Mouse (Mus musculus) neural tube, embryonic 13.5 days (tissue): ENCODE measurements around the gene Apod. TPM values are rescaled to one million over a fixed set of nuclear protein-coding genes. Genes with fewer than 3 reads are reported as not detected.

Source experiments
- ATAC-seq: fragments of 200-750 bp; cut with Nextera tagmentation; 2 replicates; pipeline ENCODE4 v1.8.0; 2017; ENCODE audit warnings: low read depth, mild to moderate bottlenecking, moderate TSS enrichment, moderate library complexity
- H3K27ac ChIP-seq: fragments of 300-500 bp; sonication (generic); replicated peaks from 2 replicates; pipeline ENCODE4 v1.5.1; 2015; ENCODE audit warnings: moderate library complexity, mild to moderate bottlenecking, inconsistent platforms
- H3K27me3 ChIP-seq: fragments of 300-500 bp; sonication (generic); 2 replicates; pipeline ENCODE4 v1.6.1; 2015; ENCODE audit warnings: mild to moderate bottlenecking, inconsistent platforms
- H3K36me3 ChIP-seq: fragments of 300-500 bp; sonication (generic); 2 replicates; pipeline ENCODE4 v1.6.1; 2015; ENCODE audit warnings: mild to moderate bottlenecking, inconsistent platforms
- H3K4me1 ChIP-seq: fragments of 300-500 bp; sonication (generic); replicated peaks from 2 replicates; pipeline ENCODE4 v1.6.1; 2015; ENCODE audit warnings: inconsistent platforms
- H3K4me2 ChIP-seq: fragments of 300-500 bp; sonication (generic); 2 replicates; pipeline ENCODE4 v1.6.1; 2015; ENCODE audit warnings: inconsistent platforms, mild to moderate bottlenecking, moderate library complexity
- H3K4me3 ChIP-seq: fragments of 300-500 bp; sonication (generic); 2 replicates; pipeline ENCODE4 v1.5.1; 2015; ENCODE audit warnings: mild to moderate bottlenecking, inconsistent platforms
- H3K9ac ChIP-seq: fragments of 300-500 bp; sonication (generic); 2 replicates; pipeline ENCODE4 v1.6.1; 2015; ENCODE audit warnings: moderate library complexity, mild to moderate bottlenecking, inconsistent platforms
- H3K9me3 ChIP-seq: fragments of 300-500 bp; sonication (generic); 2 replicates; pipeline ENCODE4 v1.6.1; 2016; ENCODE audit warnings: inconsistent platforms
- WGBS: fragments of 180-500 bp; shearing (Covaris S2); methylation state at CpG from one replicate; pipeline ENCODE4 v1.1.7; 2015; 5-methylcytosine and 5-hydroxymethylcytosine counted together
- polyA plus RNA-seq: library from polyadenylated mRNA; unstranded; fragments of >200 nt; fragmentation: Nextera tagmentation; extraction: Ambion mirVana; gene quantifications from 2 replicates; pipeline ENCODE4 v1.2.1, GENCODE M21; 2015

The Apod gene
- 49.6 and 60.2 TPM in 2 replicates for polyA plus RNA-seq

- no peak within 1 kb of the TSS for H3K9ac ChIP-seq
- no peaks in the 10 kb centered on the region for H3K36me3 ChIP-seq
- no peak within 1 kb of the TSS for H3K4me3 ChIP-seq
- H3K4me1 ChIP-seq, result peaks cover 22% of the 10 kb centered on the region
- peak within 1 kb of the TSS; percentile 42; the same call in 1 of the 2 replicates for H3K27ac ChIP-seq
- H3K9me3 ChIP-seq, result no peaks in the 10 kb centered on the region
- no peak within 1 kb of the TSS for H3K4me2 ChIP-seq
- ATAC-seq, result no peak
- no peaks in the 10 kb centered on the region for H3K27me3 ChIP-seq
- WGBS, result 40% methylated on average over 9 of the region's 9 CpGs
Measured at GRCm38 (mm10) chr16:31314497-31315233, at the start of gene Apod. Gene Apod, minus strand, starts transcription at chr16:31314808.

- no peaks in the 10 kb centered on the region for H3K9me3 ChIP-seq
- H3K4me1 ChIP-seq, result peaks cover 7% of the 10 kb centered on the region; the same call in 1 of the 2 replicates
- no peak overlapping the region for H3K9ac ChIP-seq
- no peak for ATAC-seq
- H3K4me3 ChIP-seq, result no peak overlapping the region
- H3K27me3 ChIP-seq, result 0 out of 2 replicates have a peak, but pooled peaks cover 4% of the 10 kb centered on the region
- no peak overlapping the region for H3K4me2 ChIP-seq
- H3K36me3 ChIP-seq, result no peaks in the 10 kb centered on the region
- no peak overlapping the region for H3K27ac ChIP-seq
- WGBS, result 81% methylated on average over 11 of the region's 11 CpGs
Measured at GRCm38 (mm10) chr16:31363685-31364436, 49.3 kb upstream of the Apod start.

GRCm38 (mm10) chr16:31359542-31359941, 44.9 kb upstream of the Apod start:
- Histone ChIP-seq H3K36me3 (no peaks in the 10 kb centered on the region), H3K9ac (no peak overlapping the region), H3K4me3 (no peak overlapping the region), H3K27me3 (peaks cover 17% of the 10 kb centered on the region), H3K4me1 (no peaks in the 10 kb centered on the region; the same call in 1 of the 2 replicates), H3K27ac (no peak overlapping the region), H3K9me3 (no peaks in the 10 kb centered on the region), H3K4me2 (no peak overlapping the region)
- WGBS, result 64% methylated on average over 5 of the region's 5 CpGs
- ATAC-seq, result no peak

GRCm38 (mm10) chr16:31358991-31359390, 44.4 kb upstream of the Apod start:
- Histone ChIP-seq H3K4me1 (no peaks in the 10 kb centered on the region; the same call in 1 of the 2 replicates), H3K27me3 (peaks cover 21% of the 10 kb centered on the region), H3K36me3 (no peaks in the 10 kb centered on the region), H3K9me3 (no peaks in the 10 kb centered on the region), H3K27ac (no peak overlapping the region), H3K9ac (no peak overlapping the region), H3K4me2 (no peak overlapping the region), H3K4me3 (no peak overlapping the region)
- ATAC-seq, result no peak
- 37% methylated on average over 9 of the region's 9 CpGs for WGBS

DNA sequence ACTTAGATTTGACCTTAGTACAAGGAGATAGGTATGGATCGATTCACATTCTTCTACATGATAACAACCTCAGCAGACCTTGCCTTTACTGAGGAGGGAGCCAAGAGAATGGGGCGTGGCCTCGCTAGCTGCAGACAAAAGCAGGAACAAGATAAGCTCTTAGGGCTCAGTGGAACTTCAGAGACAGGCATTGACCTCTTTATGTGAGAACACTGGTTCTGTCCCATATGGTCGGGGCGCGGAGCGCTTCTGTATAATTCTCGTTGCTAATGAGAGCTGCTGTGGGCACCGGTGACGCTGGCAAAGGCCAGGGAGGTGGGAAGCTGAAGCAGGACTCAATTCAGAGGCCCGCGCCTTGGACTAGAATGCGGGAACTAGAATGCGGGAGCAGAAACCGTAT, 44.0 kb upstream of the Apod start:
- Histone ChIP-seq H3K27ac (no peak overlapping the region), H3K4me1 (no peaks in the 10 kb centered on the region; the same call in 1 of the 2 replicates), H3K9me3 (no peaks in the 10 kb centered on the region), H3K4me2 (no peak overlapping the region), H3K36me3 (no peaks in the 10 kb centered on the region), H3K4me3 (no peak overlapping the region), H3K27me3 (peaks cover 21% of the 10 kb centered on the region), H3K9ac (no peak overlapping the region)
- 44% methylated on average over 15 of the region's 15 CpGs for WGBS
- ATAC-seq, result no peak

- no peak overlapping the region for H3K4me3 ChIP-seq
- H3K36me3 ChIP-seq, result no peaks in the 10 kb centered on the region
- 75% methylated on average over 6 of the region's 6 CpGs for WGBS
- no peak for ATAC-seq
- H3K4me1 ChIP-seq, result no peaks in the 10 kb centered on the region; the same call in 1 of the 2 replicates
- no peaks in the 10 kb centered on the region for H3K9me3 ChIP-seq
- no peak overlapping the region for H3K9ac ChIP-seq
- no peak overlapping the region for H3K27ac ChIP-seq
- no peak overlapping the region for H3K4me2 ChIP-seq
- H3K27me3 ChIP-seq, result peaks cover 21% of the 10 kb centered on the region
Measured at GRCm38 (mm10) chr16:31355882-31356281, 41.3 kb upstream of the Apod start.

GRCm38 (mm10) chr16:31354341-31355329, 40.0 kb upstream of the Apod start:
- H3K4me1 ChIP-seq, result no peaks in the 10 kb centered on the region
- WGBS, result 31% methylated on average over 17 of the region's 17 CpGs
- no peak overlapping the region for H3K9ac ChIP-seq

DNA sequence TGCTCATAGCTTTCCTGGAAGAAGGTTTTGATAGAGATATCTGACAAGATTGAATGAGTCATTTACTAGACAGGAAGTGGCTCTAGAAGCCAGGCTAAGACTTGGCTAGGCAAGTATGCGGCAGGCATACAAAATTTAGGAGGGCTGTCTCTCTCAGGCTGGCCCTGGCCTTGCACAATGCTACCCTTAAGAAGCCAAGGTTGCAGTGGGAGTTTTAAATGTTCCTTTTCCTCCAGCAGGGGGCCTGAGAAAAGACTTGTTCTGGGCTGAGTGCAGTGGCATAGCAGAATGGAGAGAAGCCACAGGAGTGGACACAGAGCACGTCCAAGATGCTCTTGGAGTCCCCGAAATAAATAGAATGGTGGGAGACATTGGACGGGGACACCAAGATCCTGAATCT, 38.4 kb upstream of the Apod start:
- ATAC-seq, result no peak
- H3K4me3 ChIP-seq, result no peak overlapping the region
- H3K27ac ChIP-seq, result no peak overlapping the region
- H3K27me3 ChIP-seq, result peaks cover 20% of the 10 kb centered on the region
- no peaks in the 10 kb centered on the region for H3K36me3 ChIP-seq
- no peak overlapping the region for H3K9ac ChIP-seq
- no peaks in the 10 kb centered on the region for H3K4me1 ChIP-seq
- no peaks in the 10 kb centered on the region for H3K9me3 ChIP-seq
- 72% methylated on average over 4 of the region's 4 CpGs for WGBS
- no peak overlapping the region for H3K4me2 ChIP-seq

More at GRCm38 (mm10) chr16:31354341-31355329, 40.0 kb upstream of the Apod start:
- no peaks in the 10 kb centered on the region for H3K9me3 ChIP-seq
- no peak overlapping the region for H3K4me3 ChIP-seq
- peaks cover 21% of the 10 kb centered on the region for H3K27me3 ChIP-seq
- H3K4me2 ChIP-seq, result peak overlapping the region; percentile 28; the same call in 1 of the 2 replicates
- ATAC-seq, result peak; percentile 59; the same call in 1 of the 2 replicates
- no peaks in the 10 kb centered on the region for H3K36me3 ChIP-seq
- no peak overlapping the region for H3K27ac ChIP-seq

DNA sequence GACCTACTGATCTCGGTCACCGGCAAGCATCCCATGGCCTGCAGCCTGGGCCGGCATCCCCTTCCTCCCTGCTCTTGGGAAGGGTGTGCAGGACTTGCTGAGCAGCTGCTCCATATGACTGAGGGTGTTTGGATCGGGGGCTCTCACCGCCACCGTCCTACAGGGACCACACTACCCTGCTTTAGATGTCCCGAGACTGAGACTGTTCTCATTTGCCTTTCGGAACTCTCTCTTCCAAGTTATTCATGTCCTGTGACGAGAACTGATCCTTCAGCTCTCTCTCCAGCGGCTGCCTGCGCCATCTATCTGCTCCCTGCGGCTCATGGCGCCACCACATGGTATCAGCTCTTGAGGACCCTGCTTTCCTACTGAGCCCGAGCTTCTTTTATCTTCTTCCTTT, 33.0 kb upstream of the Apod start:
- 16% methylated on average over 14 of the region's 14 CpGs for WGBS
- H3K4me3 ChIP-seq, result peak overlapping the region; percentile 18; the same call in 1 of the 2 replicates

DNA sequence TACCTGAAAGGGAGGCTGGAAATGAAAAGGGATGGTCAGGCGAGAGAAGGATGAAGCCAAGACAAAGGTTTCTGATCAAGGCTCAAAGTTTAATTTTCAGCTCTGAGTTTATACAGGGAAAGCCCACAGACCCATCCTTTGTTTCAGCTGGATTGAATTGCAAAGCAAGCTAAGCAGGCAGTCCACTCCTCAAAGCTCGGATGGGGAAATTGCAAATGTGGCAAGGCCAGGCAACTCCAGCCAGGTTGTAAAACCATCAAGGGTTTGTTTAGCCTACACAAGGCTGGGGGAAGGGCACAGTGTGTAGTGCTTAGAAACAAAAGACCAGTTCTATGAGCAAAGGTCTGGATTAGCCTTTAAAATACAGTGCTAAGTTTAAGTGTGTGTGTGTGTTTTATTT, 28.4 kb upstream of the Apod start:
- H3K4me2 ChIP-seq, result no peak overlapping the region
- 0 out of 2 replicates have a peak overlapping the region, but pooled peaks have one; percentile 2 for H3K9ac ChIP-seq
- H3K36me3 ChIP-seq, result no peaks in the 10 kb centered on the region
- H3K27me3 ChIP-seq, result no peaks in the 10 kb centered on the region
- H3K9me3 ChIP-seq, result no peaks in the 10 kb centered on the region
- 17% methylated on average over 2 of the region's 2 CpGs for WGBS
- H3K4me3 ChIP-seq, result no peak overlapping the region
- peak overlapping the region; percentile 33 for H3K27ac ChIP-seq
- ATAC-seq, result no peak
- peaks cover 15% of the 10 kb centered on the region for H3K4me1 ChIP-seq

More for the DNA sequence above, 33.0 kb upstream of the Apod start:
- no peak for ATAC-seq
- Histone ChIP-seq H3K27ac (no peak overlapping the region), H3K9ac (peak overlapping the region; percentile 48; the same call in 1 of the 2 replicates), H3K9me3 (no peaks in the 10 kb centered on the region), H3K4me1 (peaks cover 13% of the 10 kb centered on the region), H3K27me3 (peaks cover 4% of the 10 kb centered on the region; the same call in 1 of the 2 replicates), H3K4me2 (peak overlapping the region; percentile 45), H3K36me3 (no peaks in the 10 kb centered on the region)

DNA sequence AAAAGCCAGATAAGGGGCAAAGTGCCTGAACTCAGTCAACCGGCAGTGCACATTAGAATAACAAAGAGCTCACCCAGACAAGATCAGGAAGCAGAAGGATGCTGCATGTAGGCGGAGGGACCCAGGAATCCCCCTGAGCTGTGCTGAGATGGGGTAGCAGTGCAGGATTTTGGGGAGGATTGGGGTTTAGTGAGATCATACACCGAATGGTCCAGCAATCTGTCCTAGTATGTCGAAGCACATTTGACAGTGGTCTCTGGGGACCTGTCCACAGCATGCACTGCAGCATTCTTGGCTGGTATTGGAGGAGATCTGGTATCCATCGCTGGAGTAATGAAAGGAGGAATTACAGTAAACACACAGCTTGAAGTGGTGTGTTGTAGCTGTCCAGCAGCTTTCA, 27.9 kb upstream of the Apod start:
- H3K36me3 ChIP-seq, result no peaks in the 10 kb centered on the region
- no peaks in the 10 kb centered on the region for H3K9me3 ChIP-seq
- no peak overlapping the region for H3K4me2 ChIP-seq
- H3K27me3 ChIP-seq, result no peaks in the 10 kb centered on the region
- 0 out of 2 replicates have a peak, but pooled peaks have one; percentile 47 for ATAC-seq
- peak overlapping the region; percentile 33; the same call in 1 of the 2 replicates for H3K27ac ChIP-seq
- 0 out of 2 replicates have a peak overlapping the region, but pooled peaks have one; percentile 2 for H3K9ac ChIP-seq
- 10% methylated on average over 5 of the region's 5 CpGs for WGBS
- H3K4me3 ChIP-seq, result no peak overlapping the region
- peaks cover 13% of the 10 kb centered on the region for H3K4me1 ChIP-seq
